Mouse (Mus musculus): ENCODE results near the gene Paxbp1.

DNA sequence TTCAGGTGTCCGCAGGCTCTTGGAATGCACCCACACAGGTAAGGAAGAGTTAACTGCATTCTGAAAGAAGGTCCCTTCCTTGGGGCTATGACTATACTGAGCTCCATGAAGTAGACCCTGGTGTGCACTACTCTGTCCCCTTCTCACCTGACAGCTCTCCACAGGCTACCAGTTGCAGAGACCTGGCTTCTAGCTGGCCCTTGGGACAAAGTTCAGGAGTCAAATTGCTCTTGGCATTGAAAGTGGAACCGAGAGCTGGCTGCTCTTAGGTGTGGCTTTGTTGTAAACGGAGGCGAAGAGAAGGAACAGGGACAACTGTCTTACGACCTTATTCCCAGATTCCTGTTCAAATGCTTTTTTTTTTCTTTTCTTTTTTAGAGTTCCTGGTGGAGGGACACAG is 10.8 kb upstream of the Paxbp1 start:
- TF ChIP-seq POLR2A (IDR thresholded peaks at IDR 0.05; ENCODE audit: insufficient read length, low read depth) = no peak
- no peak for TF ChIP-seq POLR2AphosphoS2 (IDR thresholded peaks at IDR 0.05; ENCODE audit: insufficient read length, low read depth)
- no peak for TF ChIP-seq USF1 (IDR thresholded peaks at IDR 0.05; ENCODE audit: low read depth)
- no peak for TF ChIP-seq MAX (IDR thresholded peaks at IDR 0.05; ENCODE audit: low read depth)
- TF ChIP-seq E2F4 (IDR thresholded peaks at IDR 0.05; ENCODE audit: insufficient read depth) = no peak
